Mouse (Mus musculus): ENCODE data around the gene Macrod1.

Macrod1 gene

DNA sequence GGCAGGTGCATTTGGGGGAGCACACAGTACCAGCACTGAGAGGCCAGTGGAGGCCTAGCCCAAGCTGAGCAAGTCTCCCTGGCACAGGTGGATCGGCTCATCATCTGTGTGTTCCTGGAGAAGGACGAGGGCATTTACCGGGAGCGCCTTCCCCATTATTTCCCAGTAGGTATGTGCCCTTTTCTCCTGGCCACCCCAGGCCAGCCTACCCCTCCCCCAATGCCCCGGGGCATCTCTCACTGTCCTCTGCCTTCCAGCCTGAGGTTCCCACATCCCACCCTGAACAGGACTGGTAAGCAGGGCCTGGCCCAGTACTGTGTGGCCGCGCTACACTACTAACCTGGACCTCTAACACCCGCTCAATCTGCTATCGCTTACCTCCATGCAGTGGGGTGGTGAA, 140.8 kb downstream of the Macrod1 start:
- no peak for DNase-seq (ENCODE audit: low spot score in 2 of 2)

DNA sequence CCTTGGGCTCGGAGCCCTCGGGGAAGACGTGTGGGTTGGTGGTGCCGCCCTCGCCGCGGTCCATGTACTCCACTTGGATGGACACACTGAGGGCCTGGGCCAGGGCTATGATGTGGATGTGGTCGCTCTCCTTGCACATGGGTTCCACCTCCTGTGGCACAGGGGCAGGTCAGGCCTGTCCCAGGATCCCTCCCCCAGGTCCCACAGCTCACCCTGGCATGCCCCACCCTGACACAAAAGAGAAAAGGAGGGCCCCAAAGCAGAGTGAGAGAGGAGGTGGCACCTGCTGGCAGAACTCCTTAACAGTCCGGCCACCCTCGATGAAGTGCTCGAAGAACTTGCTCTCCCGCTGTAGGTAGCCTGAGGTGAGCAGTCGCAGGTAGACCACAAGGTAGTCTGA, 142.5 kb downstream of the Macrod1 start:
- no peak for DNase-seq (ENCODE audit: low spot score in 2 of 2)

DNA sequence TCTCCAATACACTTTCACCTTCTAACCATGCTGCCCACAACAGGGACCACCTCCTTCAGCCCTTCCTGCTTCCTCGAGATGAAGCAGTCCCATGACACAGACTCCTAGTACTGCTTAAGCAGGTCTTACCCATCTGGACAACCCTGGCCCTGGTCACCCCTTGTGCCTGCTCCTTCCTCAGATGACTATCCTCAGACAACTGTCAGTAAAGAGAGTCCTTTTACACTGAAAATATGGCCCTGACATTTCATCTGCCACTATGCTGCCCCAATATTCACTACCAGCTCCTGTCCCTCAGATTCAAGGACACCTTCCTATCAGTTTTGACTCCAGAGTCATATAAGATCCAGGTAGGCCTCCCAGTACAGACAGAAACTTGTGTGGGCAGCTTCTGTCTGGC, 143.8 kb downstream of the Macrod1 start:
- DNase-seq (ENCODE audit: low spot score in 2 of 2): no peak

- no peak for DNase-seq (ENCODE audit: low spot score in 2 of 2)
These were observed 148.3 kb downstream of the Macrod1 start for GRCm38 (mm10) chr19:7204898-7205297.

DNA sequence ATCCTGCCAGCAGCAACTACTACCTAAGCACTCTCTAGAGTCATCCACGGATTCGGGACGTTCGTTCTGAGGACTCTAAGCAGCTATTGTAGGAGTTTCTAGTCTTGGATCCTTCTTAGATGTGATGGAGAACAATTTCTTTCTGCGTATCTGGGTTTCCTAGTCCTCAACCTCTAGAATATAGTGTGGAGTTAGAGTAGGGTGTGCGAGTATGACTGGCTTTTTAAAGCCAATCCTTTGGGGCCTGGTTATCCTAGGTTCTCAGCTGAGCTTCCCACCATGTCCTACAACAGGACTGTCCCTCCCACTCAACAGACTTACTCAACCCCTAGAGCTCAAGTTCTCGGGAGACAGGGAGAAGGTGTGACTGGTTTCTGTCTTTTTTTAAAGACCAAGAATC, 148.7 kb downstream of the Macrod1 start:
- DNase-seq (ENCODE audit: low spot score in 2 of 2): no peak

- DNase-seq (ENCODE audit: low spot score in 2 of 2): peak; percentile 93 to 94
These were observed 149.4 kb downstream of the Macrod1 start, which contains the start of gene Otub1 for GRCm38 (mm10) chr19:7205753-7206736. Otub1 (minus strand) TSS chr19:7206316.

DNA sequence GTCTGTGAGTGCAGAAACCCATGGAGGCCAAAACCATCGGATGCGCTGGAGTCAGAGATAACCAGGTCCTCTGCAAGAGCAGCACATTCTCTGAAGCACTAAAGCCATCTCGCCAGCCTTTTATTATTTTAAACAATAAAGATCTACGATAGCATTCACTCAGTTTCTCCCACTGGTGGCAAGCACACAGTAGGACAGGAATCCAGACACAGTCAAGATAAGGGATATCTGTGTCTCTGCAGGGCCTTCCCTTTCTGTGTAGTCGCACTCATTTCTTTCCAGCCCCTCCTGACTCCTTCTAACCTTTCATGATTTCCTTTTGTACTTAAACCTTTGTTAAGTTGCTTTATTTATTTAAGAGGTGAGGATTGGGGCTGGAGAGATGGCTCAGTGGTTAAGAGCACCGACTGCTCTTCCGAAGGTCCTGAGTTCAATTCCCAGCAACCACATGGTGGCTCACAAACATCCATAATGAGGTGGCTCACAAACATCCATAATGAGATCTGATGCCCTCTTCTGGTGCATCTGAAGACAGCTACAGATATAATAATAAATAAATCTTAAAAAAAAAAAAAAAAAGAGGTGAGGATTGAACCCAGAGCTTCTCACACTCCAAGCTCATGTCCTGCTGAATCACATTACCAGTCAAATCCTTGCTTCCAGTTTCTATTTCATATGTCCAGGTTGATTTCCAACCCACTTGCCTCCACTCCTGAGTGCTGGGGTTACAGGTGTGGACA, 153.5 kb downstream of the Macrod1 start:
- no peak for DNase-seq (ENCODE audit: low spot score in 2 of 2)

DNA sequence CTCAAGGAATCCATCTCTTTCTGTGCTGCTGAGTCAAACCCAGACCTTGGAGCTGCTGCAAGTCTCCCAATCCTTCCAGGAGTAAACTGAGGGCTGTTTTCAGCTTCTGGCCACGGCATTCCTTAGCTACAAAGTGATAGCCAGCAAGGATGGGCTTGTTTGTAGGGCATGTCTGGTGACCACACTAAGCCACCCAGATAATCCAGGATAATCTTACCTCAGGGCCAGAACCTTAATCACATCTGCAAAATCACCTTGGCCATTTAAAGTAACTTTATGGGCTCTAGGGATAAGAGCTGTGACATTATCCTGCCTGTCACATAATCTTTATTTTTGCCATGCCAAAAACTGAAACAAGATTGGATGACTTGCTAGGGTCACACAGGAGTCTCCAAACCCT, 155.6 kb downstream of the Macrod1 start:
- no peak for DNase-seq (ENCODE audit: low spot score in 2 of 2)

- DNase-seq (ENCODE audit: low spot score in 2 of 2): no peak
These were observed 156.4 kb downstream of the Macrod1 start for GRCm38 (mm10) chr19:7213010-7213409.

- no peak for DNase-seq (ENCODE audit: low spot score in 2 of 2)
These were observed 157.9 kb downstream of the Macrod1 start for GRCm38 (mm10) chr19:7214484-7214883.

DNA sequence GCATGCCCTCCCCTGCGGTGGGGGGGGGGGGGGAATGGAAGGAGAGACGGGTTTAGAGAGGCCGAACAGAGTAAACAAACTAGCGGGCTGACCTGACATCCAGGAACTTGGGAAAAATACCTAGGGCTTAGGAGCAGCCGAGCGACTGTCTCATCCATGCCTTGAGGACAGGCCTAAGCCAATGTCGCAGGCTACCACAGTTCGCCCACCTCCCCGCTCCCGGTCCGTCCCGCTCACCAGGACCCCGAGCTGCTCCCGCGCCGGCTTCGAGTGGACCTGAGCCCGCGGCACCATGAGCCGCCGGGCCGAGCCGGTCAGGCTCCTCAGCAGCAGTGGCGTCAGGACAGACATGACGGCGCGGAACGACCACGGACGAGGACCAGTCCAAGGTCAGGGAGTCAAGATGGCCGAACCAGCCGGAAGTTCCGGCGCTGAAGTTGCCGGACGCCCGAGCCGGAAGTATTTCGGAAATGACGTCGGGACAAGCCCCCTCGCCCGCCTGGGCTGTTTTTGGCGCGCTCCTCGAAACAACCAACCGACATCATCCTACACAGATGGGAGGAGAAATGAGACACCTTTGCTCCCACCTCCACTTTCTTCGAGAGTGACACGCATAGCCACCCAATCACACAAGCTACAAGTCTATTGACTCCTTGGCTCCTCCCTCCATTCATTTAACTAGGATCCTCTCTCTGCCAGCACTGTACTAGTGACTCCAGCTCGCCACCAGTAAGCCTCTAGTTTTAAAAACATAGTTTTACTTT, 160.7 kb downstream of the Macrod1 start, which contains the start of gene Cox8a:
Gene Cox8a (minus strand): TSS at position 455 of the 764 bp plus-strand sequence.
- peak; percentile 97 to 98 for DNase-seq (ENCODE audit: low spot score in 2 of 2)

- no peak for DNase-seq (ENCODE audit: low spot score in 2 of 2)
These were observed 161.3 kb downstream of the Macrod1 start for GRCm38 (mm10) chr19:7217926-7218267.

DNA sequence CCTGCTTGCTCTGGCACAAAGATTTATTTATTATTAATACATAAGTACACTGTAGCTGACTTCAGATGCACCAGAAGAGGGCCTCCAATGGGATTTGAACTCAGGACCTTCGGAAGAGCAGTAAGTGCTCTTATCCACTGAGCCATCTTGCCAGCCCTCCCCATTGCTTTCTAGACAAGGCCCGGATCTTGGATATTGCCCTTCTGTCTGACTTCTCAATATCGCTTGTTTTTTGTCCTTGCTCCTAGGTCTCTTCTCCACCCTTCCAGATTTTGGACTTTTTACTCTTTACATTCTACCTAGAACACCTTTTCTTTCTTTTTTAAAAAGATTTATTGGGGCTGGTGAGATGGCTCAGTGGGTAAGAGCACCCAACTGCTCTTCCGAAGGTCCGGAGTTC, 162.1 kb downstream of the Macrod1 start:
- no peak for DNase-seq (ENCODE audit: low spot score in 2 of 2)

DNA sequence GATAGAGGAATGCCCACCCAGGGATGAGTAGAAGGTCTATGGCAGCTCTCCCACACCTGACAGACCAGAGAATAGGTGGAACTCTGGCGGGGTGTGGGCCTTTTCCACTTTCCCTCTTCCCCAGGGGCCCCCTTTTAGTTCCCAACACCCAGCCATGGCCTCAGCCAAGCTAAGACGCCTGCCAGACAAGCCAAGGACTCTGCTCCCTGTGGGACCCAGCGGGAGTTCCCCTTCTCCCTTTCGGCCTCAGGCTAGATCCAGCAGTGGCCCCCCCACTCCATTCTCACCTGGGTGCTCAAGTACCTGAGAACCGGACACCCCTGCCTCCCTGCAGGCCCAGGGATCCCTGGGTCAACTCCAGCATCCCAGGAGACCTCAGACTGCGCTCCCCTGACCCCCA, 165.6 kb downstream of the Macrod1 start:
- no peak for DNase-seq (ENCODE audit: low spot score in 2 of 2)

- DNase-seq (ENCODE audit: low spot score in 2 of 2): no peak
These were observed 166.9 kb downstream of the Macrod1 start for GRCm38 (mm10) chr19:7223488-7223887.

DNA sequence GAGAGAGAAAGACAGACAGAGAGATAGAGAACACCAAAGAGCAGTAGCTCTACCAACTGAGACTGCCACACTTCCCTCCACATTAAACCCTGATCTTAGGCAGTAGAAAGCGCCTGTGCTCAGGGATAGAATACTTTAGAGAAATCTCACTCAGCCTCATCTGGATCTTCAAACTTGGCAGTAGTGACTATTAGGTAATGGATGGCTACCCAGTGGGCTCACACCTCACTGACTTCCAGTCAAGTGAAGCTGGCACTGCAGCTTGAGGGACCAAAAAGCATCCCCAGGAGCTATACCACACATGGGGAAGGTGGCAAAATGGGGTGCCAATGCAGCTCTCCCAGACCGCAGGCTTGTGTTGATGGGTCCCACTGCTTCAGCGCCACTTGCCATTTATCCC, 167.6 kb downstream of the Macrod1 start:
- no peak for DNase-seq (ENCODE audit: low spot score in 2 of 2)

GRCm38 (mm10) chr19:7225096-7225690, 168.6 kb downstream of the Macrod1 start:
- no peak for DNase-seq (ENCODE audit: low spot score in 2 of 2)

GRCm38 (mm10) chr19:7226511-7226914, 169.9 kb downstream of the Macrod1 start:
- peak; percentile 55 to 59 for DNase-seq (ENCODE audit: low spot score in 2 of 2)

- DNase-seq (ENCODE audit: low spot score in 2 of 2): peak; percentile 77
These were observed 178.1 kb downstream of the Macrod1 start for GRCm38 (mm10) chr19:7234537-7235221.

GRCm38 (mm10) chr19:7235461-7235860, 178.9 kb downstream of the Macrod1 start:
- no peak for DNase-seq (ENCODE audit: low spot score in 2 of 2)

GRCm38 (mm10) chr19:7236011-7236410, 179.4 kb downstream of the Macrod1 start:
- no peak for DNase-seq (ENCODE audit: low spot score in 2 of 2)
